Mouse (Mus musculus) subcutaneous adipose tissue, adult 2 months (tissue): Measurements from ENCODE around the gene Itsn2. TPM values are rescaled to one million over a fixed set of nuclear protein-coding genes. Genes with fewer than 3 reads are reported as not detected.

Experiments used
- polyA plus RNA-seq: library from polyadenylated mRNA; depleted of rRNA; stranded (reverse); fragments of >200 nt; gene quantifications from 2 replicates; pipeline ENCODE4 v1.2.3, GENCODE M21; 2012; ENCODE audit warnings: low replicate concordance; rRNA removed

The Itsn2 gene
- 27.4 and 27.7 TPM in 2 replicates for polyA plus RNA-seq

GRCm38 (mm10) chr12:4592541-4593165 lies at the start of gene Itsn2, which contains the start of gene Gm3625:
Gene Itsn2 (plus strand): TSS chr12:4592638.
Gene Gm3625 (minus strand): TSS chr12:4592927.

GRCm38 (mm10) chr12:4738031-4738576 lies 145.7 kb downstream of the Itsn2 start, which contains the start of gene Fam228a:
Gene Fam228a (minus strand): TSS chr12:4738430.

Other genes with a start within 250 kb of the Itsn2 start
- 31.2 and 40.2 TPM in 2 replicates for gene Ncoa1, start 115.5 kb upstream of the Itsn2 start, polyA plus RNA-seq
- not detected in 2 replicates for gene Gm3625, start 289 bp downstream of the Itsn2 start, polyA plus RNA-seq
- 0.09 and 0.33 TPM in 2 replicates for gene Fam228a, start 145.8 kb downstream of the Itsn2 start, polyA plus RNA-seq
- 0.35 and 1.1 TPM in 2 replicates for gene Pfn4, start 176.4 kb downstream of the Itsn2 start, polyA plus RNA-seq
- gene Fam228b, start 176.6 kb downstream of the Itsn2 start, polyA plus RNA-seq: 0.16 and 0.78 TPM in 2 replicates
- gene Sf3b6, start 224.9 kb downstream of the Itsn2 start, polyA plus RNA-seq: 63.1 and 111 TPM in 2 replicates
- 4.5 and 8.4 TPM in 2 replicates for gene Fkbp1b, start 249.0 kb downstream of the Itsn2 start, polyA plus RNA-seq